Comparison of ENCODE assay signal across 10 mouse cellular contexts in genomic region chr17:49561985-49562384, GRCm38 (mm10). TPM values are rescaled to one million over a fixed set of nuclear protein-coding genes. Genes with fewer than 3 reads are reported as not detected.
DNase-seq lines count a peak whose midpoint lies in the region; ATAC-seq and TF ChIP-seq lines count a peak whose summit lies in the region.
"Had no signal": no experiment of that assay in that cellular context is flagged by ENCODE, and none has a peak within 500 bp of the region (broad histone marks: within the 10 kb centered on the region; RNA-seq: fewer than 3 reads in every experiment).

No protein-coding gene starts in this region.

- no peak for TF ChIP-seq EP300 in heart, postnatal 0 days (IDR thresholded peaks at IDR 0.05; ENCODE audit: low read depth)

- intact Hi-C loops in left cerebral cortex, postnatal 14 days (cut with DNase I), result no loop called here

- 52% methylated on average over 4 of the region's 4 CpGs for WGBS in heart, postnatal 0 days
- WGBS in intestine, embryonic 16.5 days, result 53% methylated on average over 4 of the region's 4 CpGs
- WGBS in forebrain, embryonic 12.5 days, result 53% methylated on average over 4 of the region's 4 CpGs

- TF ChIP-seq CTCF in heart, postnatal 0 days (IDR thresholded peaks at IDR 0.05; ENCODE audit: low read depth), result no peak

- no peak overlapping the region for H3K9ac ChIP-seq in heart, postnatal 0 days (replicated peaks; ENCODE audit: low read depth, low read length)
- H3K9ac ChIP-seq in intestine, embryonic 16.5 days (ENCODE audit: low read depth, low read length), result 0 out of 2 replicates have a peak overlapping the region, but pooled peaks have one; percentile 74
- no peak overlapping the region for H3K9ac ChIP-seq in forebrain, embryonic 12.5 days

- no peak overlapping the region for H3K27ac ChIP-seq in heart, postnatal 0 days (ENCODE audit: low read depth)
- no peak overlapping the region for H3K27ac ChIP-seq in intestine, embryonic 16.5 days (ENCODE audit: low read length)
- H3K27ac ChIP-seq in forebrain, embryonic 12.5 days, result no peak overlapping the region

- peaks cover 10% of the 10 kb centered on the region for H3K4me1 ChIP-seq in heart, postnatal 0 days (ENCODE audit: control insufficient read depth, insufficient read depth)
- peaks cover 9% of the 10 kb centered on the region; the same call in 1 of the 2 replicates for H3K4me1 ChIP-seq in intestine, embryonic 16.5 days (ENCODE audit: control insufficient read depth, insufficient read depth, low read length)
- peaks cover 18% of the 10 kb centered on the region for H3K4me1 ChIP-seq in forebrain, embryonic 12.5 days

- no peak for DNase-seq in heart, postnatal 0 days (ENCODE audit: low spot score)
- no peak for DNase-seq in heart, adult 8-10 months (ENCODE audit: low spot score)
- peak; percentile 66 for DNase-seq in 3T3-L1 (ENCODE audit: low read depth, low spot score)
- DNase-seq in adipocyte (ENCODE audit: low spot score), result peak; percentile 43
- DNase-seq in right cerebral cortex, postnatal 25 days, result no peak
- no peak for DNase-seq in left cerebral cortex, postnatal 14 days (ENCODE audit: low spot score in 2 of 2)
- DNase-seq: spleen, adult 18-20 months had no signal

- no peaks in the 10 kb centered on the region for H3K9me3 ChIP-seq in heart, postnatal 0 days (replicated peaks; ENCODE audit: control insufficient read depth, low read length)
- H3K9me3 ChIP-seq in intestine, embryonic 16.5 days (ENCODE audit: control insufficient read depth, low read length), result no peaks in the 10 kb centered on the region
- no peaks in the 10 kb centered on the region for H3K9me3 ChIP-seq in forebrain, embryonic 12.5 days

- H3K27me3 ChIP-seq in heart, postnatal 0 days (ENCODE audit: control insufficient read depth, insufficient read depth, low read length), result no peaks in the 10 kb centered on the region
- no peaks in the 10 kb centered on the region for H3K27me3 ChIP-seq in intestine, embryonic 16.5 days (replicated peaks; ENCODE audit: control insufficient read depth, insufficient read depth, low read length)
- peaks cover 24% of the 10 kb centered on the region for H3K27me3 ChIP-seq in forebrain, embryonic 12.5 days

- H3K4me2 ChIP-seq in heart, postnatal 0 days (ENCODE audit: low read depth, low read length), result peak overlapping the region; percentile 76
- H3K4me2 ChIP-seq in intestine, embryonic 16.5 days (ENCODE audit: low read depth, low read length), result peak overlapping the region; percentile 74
- no peak overlapping the region; the same call in 1 of the 2 replicates for H3K4me2 ChIP-seq in forebrain, embryonic 12.5 days

- no peak for ATAC-seq in heart, postnatal 0 days (ENCODE audit: insufficient read depth, low read depth)
- no peak for ATAC-seq in intestine, embryonic 16.5 days
- ATAC-seq in forebrain, embryonic 12.5 days (ENCODE audit: low FRiP score), result no peak
- ATAC-seq: Patski had no signal

- no peaks in the 10 kb centered on the region for H3K36me3 ChIP-seq in heart, postnatal 0 days (replicated peaks; ENCODE audit: control insufficient read depth, insufficient read depth, low read length)
- H3K36me3 ChIP-seq in intestine, embryonic 16.5 days (ENCODE audit: control insufficient read depth, insufficient read depth, low read length), result no peaks in the 10 kb centered on the region
- H3K36me3 ChIP-seq in forebrain, embryonic 12.5 days (replicated peaks), result no peaks in the 10 kb centered on the region

- H3K4me3 ChIP-seq in heart, postnatal 0 days (ENCODE audit: low read depth, low read length), result 0 out of 2 replicates have a peak overlapping the region, but pooled peaks have one; percentile 59
- peak overlapping the region; percentile 57 for H3K4me3 ChIP-seq in intestine, embryonic 16.5 days (ENCODE audit: low read length)
- no peak overlapping the region for H3K4me3 ChIP-seq in forebrain, embryonic 12.5 days (replicated peaks)

RNA-seq across cellular contexts. Expression of gene Daam2, which starts 2.2 kb away (rescaled TPM):
- 10.5 and 14.5 TPM in 2 replicates for total RNA-seq in heart, postnatal 0 days (2014; rRNA removed; ENCODE audit: low replicate concordance)
- polyA plus RNA-seq in heart, postnatal 0 days (2015; fragmentation: Nextera tagmentation; extraction: Ambion mirVana), result 1.6 and 2.4 TPM in 2 replicates
- total RNA-seq in heart, adult 8-10 months (2022), result 1 to 10 TPM; 5.3 to 7.4 (median 6.2) TPM
- polyA plus RNA-seq in intestine, embryonic 16.5 days (2015; fragmentation: Nextera tagmentation; extraction: Ambion mirVana), result 3.3 and 3.5 TPM in 2 replicates
- polyA plus RNA-seq in forebrain, embryonic 12.5 days (2016; fragmentation: Nextera tagmentation; extraction: Ambion mirVana), result 1.5 and 2.0 TPM in 2 replicates
- total RNA-seq in left cerebral cortex, postnatal 14 days (2021), result 10 to 100 TPM; 50.1 to 55.5 TPM

RNA-seq across cellular contexts. Expression of gene Kif6, which starts 53.0 kb away (rescaled TPM):
- 3.2 and 40.5 TPM in 2 replicates for total RNA-seq in heart, postnatal 0 days (2014; rRNA removed; ENCODE audit: low replicate concordance)
- 1.7 and 2.0 TPM in 2 replicates for polyA plus RNA-seq in heart, postnatal 0 days (2015; fragmentation: Nextera tagmentation; extraction: Ambion mirVana)
- 1 to 10 TPM; 3.8 to 4.9 (median 4.1) TPM for total RNA-seq in heart, adult 8-10 months (2022)
- polyA plus RNA-seq in intestine, embryonic 16.5 days (2015; fragmentation: Nextera tagmentation; extraction: Ambion mirVana), result 1.1 and 1.2 TPM in 2 replicates
- polyA plus RNA-seq in forebrain, embryonic 12.5 days (2016; fragmentation: Nextera tagmentation; extraction: Ambion mirVana), result 2.8 and 3.1 TPM in 2 replicates
- 1 to 10 TPM; 1.4 to 2.2 TPM for total RNA-seq in left cerebral cortex, postnatal 14 days (2021)

Comparison
In these comparisons a context has a peak if more than half of its experiments do, and no peak if none do; other contexts are left out.
1. DNase-seq: peak in 3T3-L1 (single experiment) and adipocyte (single experiment); none in heart, postnatal 0 days (single experiment), heart, adult 8-10 months (single experiment), right cerebral cortex, postnatal 25 days (single experiment) and left cerebral cortex, postnatal 14 days (0 of 2).